Mouse (Mus musculus): ENCODE data around the gene Ccnb2. TPM values are rescaled to one million over a fixed set of nuclear protein-coding genes. Genes with fewer than 3 reads are reported as not detected.
"Not testable (repeated sequence)": the region's sequence is repeated elsewhere in the genome, so short reads cannot be mapped to it uniquely, and the experiment has no call there.

The Ccnb2 gene
- polyA plus RNA-seq (2014; fragmentation: Nextera tagmentation; extraction: Ambion mirVana) = 190 and 195 TPM in 2 replicates

DNA sequence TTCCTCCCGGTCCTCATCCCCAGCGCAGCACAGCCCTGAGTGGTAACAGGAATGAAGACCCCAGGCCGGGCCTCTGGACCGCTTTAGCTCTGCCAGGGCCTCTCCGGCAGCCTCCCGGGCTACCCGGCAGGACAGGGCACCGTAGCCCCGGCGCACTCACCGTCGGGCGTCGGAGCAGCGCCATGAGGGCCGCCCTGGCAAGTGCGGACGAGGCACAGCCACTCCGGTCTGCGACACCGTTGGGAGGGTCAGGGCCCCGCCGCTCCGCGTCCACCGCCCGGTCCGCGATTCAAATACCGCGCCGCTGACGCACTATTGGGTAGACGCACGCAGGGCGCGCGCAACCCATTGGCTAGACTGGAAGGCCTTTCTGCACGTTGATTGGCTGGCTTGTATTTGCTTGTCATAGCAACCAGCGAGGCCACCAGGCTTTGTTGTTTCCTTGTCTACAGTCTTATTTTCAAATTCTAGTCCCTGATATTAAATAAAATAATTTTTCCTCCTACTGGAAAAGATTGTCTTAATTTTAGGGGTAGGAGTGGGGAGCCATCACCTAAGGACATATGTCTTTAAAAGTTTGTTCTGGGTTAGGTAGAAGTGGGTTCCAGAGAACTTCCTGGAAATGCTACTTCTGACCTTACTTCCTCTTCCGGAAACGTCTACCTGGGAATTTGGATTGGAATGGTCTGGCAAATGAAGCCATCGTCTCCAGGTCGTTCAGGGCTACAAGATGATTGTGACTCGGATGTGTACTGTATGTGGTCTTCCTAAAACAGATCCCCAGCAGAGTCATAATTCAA, at the start of gene Ccnb2:
Ccnb2 (minus strand) TSS at position 291 of the 800 bp plus-strand sequence.
- Histone ChIP-seq H3K27ac (ENCODE audit: low read depth, low read length) (peak within 1 kb of the TSS; percentile 61; the same call in 1 of the 2 replicates), H3K9ac (ENCODE audit: low read length) (peak within 1 kb of the TSS; percentile 87), H3K9me3 (ENCODE audit: control insufficient read depth, low read length) (no peaks in the 10 kb centered on the region), H3K4me2 (ENCODE audit: low read depth) (peak within 1 kb of the TSS; percentile 72), H3K4me3 (ENCODE audit: low read depth, low read length) (peak within 1 kb of the TSS; percentile 67), H3K27me3 (ENCODE audit: control insufficient read depth, insufficient read depth, low read length) (no peaks in the 10 kb centered on the region), H3K36me3 (ENCODE audit: control insufficient read depth, insufficient read depth, low read length) (peaks cover 5% of the 10 kb centered on the region; the same call in 1 of the 2 replicates), H3K4me1 (ENCODE audit: control insufficient read depth, insufficient read depth, low read length) (no peaks in the 10 kb centered on the region)
- ATAC-seq (ENCODE audit: insufficient read depth, low FRiP score, low TSS enrichment) = peak; percentile 98
- 4% methylated on average over 45 of the region's 45 CpGs for WGBS
- peak; percentile 94 for DNase-seq (ENCODE audit: low spot score)

DNA sequence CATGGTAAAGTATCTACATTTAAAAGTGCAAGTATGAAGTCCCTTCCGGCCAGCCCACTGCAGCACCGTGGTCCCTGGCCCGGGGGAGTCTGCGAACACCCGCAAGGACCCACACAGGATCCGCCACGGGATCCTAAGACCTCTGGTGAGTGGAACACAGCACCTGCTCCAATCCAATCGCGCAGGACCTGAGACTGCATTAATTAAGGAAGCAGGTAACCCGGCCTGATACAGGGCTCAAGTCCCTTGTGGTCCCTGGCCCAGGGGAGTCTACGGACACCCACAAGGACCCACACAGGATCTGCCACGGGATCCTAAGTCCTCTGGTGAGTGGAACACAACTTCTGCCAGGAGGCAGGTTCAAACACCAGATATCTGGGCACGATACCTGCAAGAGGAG, 41.7 kb upstream of the Ccnb2 start:
- DNase-seq (ENCODE audit: low spot score); H3K4me1 ChIP-seq (ENCODE audit: control insufficient read depth, insufficient read depth, low read length); H3K36me3 ChIP-seq (ENCODE audit: control insufficient read depth, insufficient read depth, low read length); H3K9me3 ChIP-seq (ENCODE audit: control insufficient read depth, low read length); H3K27me3 ChIP-seq (ENCODE audit: control insufficient read depth, insufficient read depth, low read length); H3K27ac ChIP-seq (ENCODE audit: low read depth, low read length); H3K4me2 ChIP-seq (ENCODE audit: low read depth); H3K4me3 ChIP-seq (ENCODE audit: low read depth, low read length); ATAC-seq (ENCODE audit: insufficient read depth, low FRiP score, low TSS enrichment); H3K9ac ChIP-seq (ENCODE audit: low read length): not testable (repeated sequence)
- WGBS = 93% methylated on average over 9 of the region's 13 CpGs

DNA sequence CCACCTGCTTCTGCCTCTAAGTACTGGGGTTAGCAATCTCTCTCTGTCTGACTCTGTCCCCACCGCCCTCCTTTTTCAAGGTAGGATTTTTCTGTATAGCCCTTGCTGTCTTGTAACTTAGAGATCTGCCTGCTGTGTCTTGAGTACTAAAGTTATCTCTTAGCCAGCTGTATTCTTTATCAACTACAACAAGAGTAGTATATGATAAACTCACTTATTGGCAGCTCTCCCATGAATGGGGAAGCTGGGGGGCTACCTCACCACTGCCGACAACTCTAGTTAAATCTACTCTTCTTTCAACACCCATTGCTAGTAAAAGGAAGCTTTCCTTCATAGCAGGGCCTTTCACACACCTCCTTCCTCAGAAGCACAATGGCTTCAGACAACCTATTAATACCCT, 31.0 kb upstream of the Ccnb2 start:
- H3K9me3 ChIP-seq (ENCODE audit: control insufficient read depth, low read length) = no peaks in the 10 kb centered on the region
- no peak overlapping the region for H3K4me2 ChIP-seq (ENCODE audit: low read depth)
- H3K27ac ChIP-seq (ENCODE audit: low read depth, low read length) = no peak overlapping the region
- ATAC-seq (ENCODE audit: insufficient read depth, low FRiP score, low TSS enrichment) (no peak), DNase-seq (ENCODE audit: low spot score) (no peak)
- H3K9ac ChIP-seq (ENCODE audit: low read length) = no peak overlapping the region
- peaks cover 8% of the 10 kb centered on the region for H3K36me3 ChIP-seq (ENCODE audit: control insufficient read depth, insufficient read depth, low read length)
- H3K4me3 ChIP-seq (ENCODE audit: low read depth, low read length) = no peak overlapping the region
- WGBS = 92% methylated on average over 2 of the region's 2 CpGs
- H3K4me1 ChIP-seq (ENCODE audit: control insufficient read depth, insufficient read depth, low read length) = no peaks in the 10 kb centered on the region
- H3K27me3 ChIP-seq (ENCODE audit: control insufficient read depth, insufficient read depth, low read length) = no peaks in the 10 kb centered on the region

DNA sequence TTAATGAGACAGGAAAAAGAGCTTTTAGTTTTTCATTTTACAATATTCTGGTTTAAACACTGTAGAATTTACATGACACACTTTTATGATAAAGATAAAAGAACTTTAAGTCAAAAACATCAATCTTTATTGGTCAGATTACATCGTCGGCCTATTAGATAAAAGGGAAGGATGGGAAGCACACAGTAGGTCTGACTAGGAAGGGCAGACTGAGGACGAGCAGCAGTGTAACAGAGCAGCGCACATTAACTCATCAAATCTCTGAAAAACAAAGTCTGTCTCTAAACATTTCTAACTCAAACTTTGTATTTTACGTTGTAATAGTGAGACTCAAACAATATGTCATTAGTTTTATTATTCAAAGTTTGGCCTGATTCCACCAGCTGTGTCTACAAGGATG, 27.7 kb upstream of the Ccnb2 start:
- Histone ChIP-seq H3K27me3 (ENCODE audit: control insufficient read depth, insufficient read depth, low read length) (no peaks in the 10 kb centered on the region), H3K4me2 (ENCODE audit: low read depth) (no peak overlapping the region), H3K9ac (ENCODE audit: low read length) (no peak overlapping the region), H3K27ac (ENCODE audit: low read depth, low read length) (no peak overlapping the region), H3K4me1 (ENCODE audit: control insufficient read depth, insufficient read depth, low read length) (no peaks in the 10 kb centered on the region), H3K9me3 (ENCODE audit: control insufficient read depth, low read length) (no peaks in the 10 kb centered on the region), H3K36me3 (ENCODE audit: control insufficient read depth, insufficient read depth, low read length) (peaks cover 8% of the 10 kb centered on the region), H3K4me3 (ENCODE audit: low read depth, low read length) (no peak overlapping the region)
- DNase-seq (ENCODE audit: low spot score) = no peak
- 95% methylated on average over 5 of the region's 5 CpGs for WGBS
- ATAC-seq (ENCODE audit: insufficient read depth, low FRiP score, low TSS enrichment) = no peak

DNA sequence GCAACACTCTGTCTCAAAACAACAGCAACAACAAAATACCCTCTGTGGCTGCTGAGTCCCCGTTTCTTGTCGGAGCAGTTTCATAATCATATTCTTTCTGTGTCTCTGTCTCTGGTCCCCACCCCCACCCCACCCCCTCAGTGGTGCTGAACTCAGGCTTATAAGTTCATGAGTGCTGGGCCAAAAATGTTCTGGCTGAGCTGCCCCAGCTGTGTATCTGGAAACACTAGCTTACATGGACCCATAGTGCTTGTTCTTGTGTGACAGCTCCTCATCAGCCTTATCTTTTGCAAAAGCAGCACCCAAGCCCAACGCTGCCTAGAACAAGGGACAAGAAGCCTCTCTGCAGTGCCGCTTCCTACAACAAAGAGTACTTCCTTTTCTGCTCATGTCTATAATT, 18.6 kb upstream of the Ccnb2 start:
- Histone ChIP-seq H3K27ac (ENCODE audit: low read depth, low read length) (no peak overlapping the region), H3K4me2 (ENCODE audit: low read depth) (no peak overlapping the region), H3K27me3 (ENCODE audit: control insufficient read depth, insufficient read depth, low read length) (no peaks in the 10 kb centered on the region), H3K9ac (ENCODE audit: low read length) (no peak overlapping the region), H3K36me3 (ENCODE audit: control insufficient read depth, insufficient read depth, low read length) (peaks cover 11% of the 10 kb centered on the region), H3K9me3 (ENCODE audit: control insufficient read depth, low read length) (no peaks in the 10 kb centered on the region), H3K4me3 (ENCODE audit: low read depth, low read length) (no peak overlapping the region), H3K4me1 (ENCODE audit: control insufficient read depth, insufficient read depth, low read length) (no peaks in the 10 kb centered on the region)
- WGBS = 98% methylated on average over 4 of the region's 4 CpGs
- DNase-seq (ENCODE audit: low spot score) (no peak), ATAC-seq (ENCODE audit: insufficient read depth, low FRiP score, low TSS enrichment) (no peak)

DNA sequence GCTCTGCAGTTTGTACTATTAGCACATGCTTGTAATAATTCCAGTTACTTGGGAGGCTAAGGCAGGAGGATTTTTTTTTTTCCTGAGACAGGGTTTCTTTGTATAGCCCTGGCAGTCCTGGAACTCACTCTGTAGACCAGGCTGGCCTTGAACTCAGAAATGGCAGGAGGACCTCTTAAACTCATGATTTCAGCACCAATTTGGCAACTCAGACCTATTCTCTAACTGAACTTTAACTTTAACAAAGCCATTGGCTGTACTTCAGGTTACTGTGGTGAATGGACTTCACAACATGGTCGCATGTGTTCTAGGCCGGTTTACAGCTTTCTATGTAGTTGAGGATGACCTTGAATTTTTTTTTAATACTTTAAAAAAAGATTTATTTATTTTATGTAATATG, 1.3 kb upstream of the Ccnb2 start:
- no peak overlapping the region for H3K27ac ChIP-seq (ENCODE audit: low read depth, low read length)
- 94% methylated on average over 2 of the region's 2 CpGs for WGBS
- H3K9me3 ChIP-seq (ENCODE audit: control insufficient read depth, low read length) = no peaks in the 10 kb centered on the region
- DNase-seq (ENCODE audit: low spot score) = no peak
- ATAC-seq (ENCODE audit: insufficient read depth, low FRiP score, low TSS enrichment) = no peak
- H3K4me3 ChIP-seq (ENCODE audit: low read depth, low read length) = no peak overlapping the region
- H3K4me2 ChIP-seq (ENCODE audit: low read depth) = no peak overlapping the region
- H3K9ac ChIP-seq (ENCODE audit: low read length) = no peak overlapping the region
- peaks cover 5% of the 10 kb centered on the region; the same call in 1 of the 2 replicates for H3K36me3 ChIP-seq (ENCODE audit: control insufficient read depth, insufficient read depth, low read length)
- no peaks in the 10 kb centered on the region for H3K27me3 ChIP-seq (ENCODE audit: control insufficient read depth, insufficient read depth, low read length)
- H3K4me1 ChIP-seq (ENCODE audit: control insufficient read depth, insufficient read depth, low read length) = no peaks in the 10 kb centered on the region

DNA sequence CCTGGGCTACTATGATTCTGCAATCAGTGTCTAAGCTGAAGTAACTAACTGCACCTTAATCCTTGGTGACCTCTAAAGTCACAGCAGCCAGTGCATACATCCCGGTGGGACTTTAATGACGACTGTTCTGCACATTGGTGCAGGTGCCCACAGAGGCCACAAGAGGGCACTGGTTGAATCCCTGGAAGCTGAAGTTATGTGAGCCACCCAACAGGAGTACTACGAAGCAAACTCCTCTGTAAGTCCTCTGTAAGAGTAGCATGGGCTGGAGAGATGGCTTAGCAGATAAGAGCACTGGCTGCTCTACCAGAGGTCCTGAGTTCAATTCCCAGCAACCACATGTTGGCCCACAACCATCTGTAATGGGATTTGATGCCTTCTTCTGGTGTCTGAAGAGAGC, 4.9 kb downstream of the Ccnb2 start:
- H3K4me3 ChIP-seq (ENCODE audit: low read depth, low read length) = no peak overlapping the region
- no peak overlapping the region for H3K9ac ChIP-seq (ENCODE audit: low read length)
- H3K27me3 ChIP-seq (ENCODE audit: control insufficient read depth, insufficient read depth, low read length) = no peaks in the 10 kb centered on the region
- H3K4me1 ChIP-seq (ENCODE audit: control insufficient read depth, insufficient read depth, low read length) = no peaks in the 10 kb centered on the region
- WGBS = 81% methylated on average over 3 of the region's 3 CpGs
- no peak for ATAC-seq (ENCODE audit: insufficient read depth, low FRiP score, low TSS enrichment)
- no peak overlapping the region for H3K4me2 ChIP-seq (ENCODE audit: low read depth)
- H3K36me3 ChIP-seq (ENCODE audit: control insufficient read depth, insufficient read depth, low read length) = peaks cover 15% of the 10 kb centered on the region
- H3K27ac ChIP-seq (ENCODE audit: low read depth, low read length) = no peak overlapping the region
- no peaks in the 10 kb centered on the region for H3K9me3 ChIP-seq (ENCODE audit: control insufficient read depth, low read length)
- no peak for DNase-seq (ENCODE audit: low spot score)

DNA sequence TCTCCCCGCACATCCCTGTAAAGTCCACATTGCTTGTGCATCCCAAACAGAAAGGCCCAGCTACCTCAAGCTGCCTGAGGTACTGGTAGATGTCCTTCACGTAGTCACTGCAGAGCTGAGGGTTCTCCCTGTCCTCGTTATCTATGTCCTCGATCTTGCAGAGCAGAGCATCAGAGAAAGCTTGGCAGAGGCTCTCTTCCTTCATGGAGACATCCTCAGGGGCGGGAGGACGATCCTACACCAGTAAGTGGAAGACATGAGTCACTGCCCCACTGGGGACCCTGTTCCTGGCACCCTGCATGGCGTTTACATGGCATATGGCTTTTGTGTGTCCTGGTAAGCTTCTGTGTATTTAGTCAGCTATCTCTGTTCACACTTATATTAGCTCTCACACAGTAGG, 8.3 kb downstream of the Ccnb2 start:
- Histone ChIP-seq H3K36me3 (ENCODE audit: control insufficient read depth, insufficient read depth, low read length) (peaks cover 30% of the 10 kb centered on the region), H3K27ac (ENCODE audit: low read depth, low read length) (no peak overlapping the region), H3K4me1 (ENCODE audit: control insufficient read depth, insufficient read depth, low read length) (no peaks in the 10 kb centered on the region), H3K4me3 (ENCODE audit: low read depth, low read length) (no peak overlapping the region), H3K9ac (ENCODE audit: low read length) (no peak overlapping the region), H3K4me2 (ENCODE audit: low read depth) (no peak overlapping the region), H3K9me3 (ENCODE audit: control insufficient read depth, low read length) (no peaks in the 10 kb centered on the region), H3K27me3 (ENCODE audit: control insufficient read depth, insufficient read depth, low read length) (no peaks in the 10 kb centered on the region)
- WGBS = 97% methylated on average over 7 of the region's 7 CpGs
- DNase-seq (ENCODE audit: low spot score) = no peak
- no peak for ATAC-seq (ENCODE audit: insufficient read depth, low FRiP score, low TSS enrichment)

DNA sequence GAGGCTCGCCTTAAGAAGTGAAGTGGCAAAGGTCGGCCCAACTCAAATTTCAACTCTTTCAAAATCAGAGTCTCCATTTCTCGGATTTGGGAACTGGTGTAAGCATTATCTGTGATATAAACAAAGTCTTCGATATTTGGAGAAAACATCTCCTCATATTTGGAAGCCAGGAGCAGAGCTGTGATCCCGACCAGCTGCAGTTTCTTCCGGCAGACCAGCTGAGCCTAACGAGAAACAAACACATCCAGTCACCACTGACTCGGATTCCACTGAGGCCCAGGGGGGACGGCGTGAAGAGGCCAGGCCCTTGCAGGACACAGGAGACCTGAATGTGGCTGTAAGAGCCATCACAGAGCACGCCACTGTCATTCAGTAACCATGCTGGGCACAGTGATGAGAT, 10.7 kb downstream of the Ccnb2 start:
- H3K4me2 ChIP-seq (ENCODE audit: low read depth) = no peak overlapping the region
- H3K9me3 ChIP-seq (ENCODE audit: control insufficient read depth, low read length) = no peaks in the 10 kb centered on the region
- ATAC-seq (ENCODE audit: insufficient read depth, low FRiP score, low TSS enrichment) = no peak
- H3K27me3 ChIP-seq (ENCODE audit: control insufficient read depth, insufficient read depth, low read length) = no peaks in the 10 kb centered on the region
- H3K4me3 ChIP-seq (ENCODE audit: low read depth, low read length) = no peak overlapping the region
- no peak overlapping the region for H3K27ac ChIP-seq (ENCODE audit: low read depth, low read length)
- DNase-seq (ENCODE audit: low spot score) = no peak
- peaks cover 30% of the 10 kb centered on the region for H3K36me3 ChIP-seq (ENCODE audit: control insufficient read depth, insufficient read depth, low read length)
- H3K9ac ChIP-seq (ENCODE audit: low read length) = no peak overlapping the region
- H3K4me1 ChIP-seq (ENCODE audit: control insufficient read depth, insufficient read depth, low read length) = no peaks in the 10 kb centered on the region
- WGBS = 86% methylated on average over 11 of the region's 11 CpGs

Data from neural tube, embryonic 11.5 days (tissue).